Mouse (Mus musculus) c-Kit-positive CD71-positive TER-119-negative erythroid progenitor cells, embryonic 14.5 days (primary cell): Measurements from ENCODE around the gene Serpina1f.
"Not testable (repeated sequence)": the region's sequence is repeated elsewhere in the genome, so short reads cannot be mapped to it uniquely, and the experiment has no call there.

ENCODE experiments used
- DNase-seq: peaks from one replicate; pipeline ENCODE4 v3.0.0-alpha.2; 2013; ENCODE audit warnings: low read depth

Gene Serpina1f

GRCm38 (mm10) chr12:103662053-103662452 is 33.3 kb downstream of the Serpina1f start:
- DNase-seq = not testable (repeated sequence)

GRCm38 (mm10) chr12:103660076-103660475 is 35.3 kb downstream of the Serpina1f start:
- DNase-seq = no peak

GRCm38 (mm10) chr12:103659171-103659570 is 36.2 kb downstream of the Serpina1f start:
- no peak for DNase-seq

- no peak for DNase-seq
These were observed 37.3 kb downstream of the Serpina1f start for GRCm38 (mm10) chr12:103657991-103658390.

- no peak for DNase-seq
These were observed 38.3 kb downstream of the Serpina1f start, which contains the start of gene Serpina6 for GRCm38 (mm10) chr12:103656848-103657626. Serpina6 (minus strand) TSS chr12:103657212.

GRCm38 (mm10) chr12:103655123-103656044 is 39.9 kb downstream of the Serpina1f start:
- DNase-seq = no peak

- no peak for DNase-seq
These were observed 41.5 kb downstream of the Serpina1f start for GRCm38 (mm10) chr12:103653836-103654235.

- DNase-seq = no peak
These were observed 49.0 kb downstream of the Serpina1f start for GRCm38 (mm10) chr12:103646314-103646713.

- no peak for DNase-seq
These were observed 50.7 kb downstream of the Serpina1f start for GRCm38 (mm10) chr12:103644601-103645000.

- DNase-seq = no peak
These were observed 51.5 kb downstream of the Serpina1f start for GRCm38 (mm10) chr12:103643818-103644217.

- DNase-seq = peak; percentile 15
These were observed 52.0 kb downstream of the Serpina1f start for GRCm38 (mm10) chr12:103643336-103643735.
